17 mouse cellular contexts compared by ENCODE assay signal in genomic region chr3:34577115-34577514, GRCm38 (mm10).
A peak's percentile ranks its signal among the peaks of the same experiment; 100 is the strongest.
DNase-seq lines count a peak whose midpoint lies in the region; ATAC-seq lines count a peak whose summit lies in the region.
"Had no signal": no experiment of that assay in that cellular context is flagged by ENCODE, and none has a peak within 500 bp of the region (broad histone marks: within the 10 kb centered on the region; RNA-seq: fewer than 3 reads in every experiment).

No protein-coding gene starts in this region.

- H3K27me3 ChIP-seq in forebrain, embryonic 13.5 days = peaks cover 18% of the 10 kb centered on the region; the same call in 1 of the 2 replicates
- no peaks in the 10 kb centered on the region for H3K27me3 ChIP-seq in forebrain, embryonic 16.5 days (replicated peaks; ENCODE audit: control insufficient read depth, insufficient read depth, low read length)
- no peaks in the 10 kb centered on the region for H3K27me3 ChIP-seq in hindbrain, embryonic 12.5 days
- no peaks in the 10 kb centered on the region; the same call in 1 of the 2 replicates for H3K27me3 ChIP-seq in hindbrain, embryonic 10.5 days (ENCODE audit: insufficient read depth, poor library complexity, severe bottlenecking)
- H3K27me3 ChIP-seq in midbrain, embryonic 16.5 days (ENCODE audit: control insufficient read depth, insufficient read depth, low read depth, low read length) = no peaks in the 10 kb centered on the region
- H3K27me3 ChIP-seq in midbrain, embryonic 14.5 days (ENCODE audit: control insufficient read depth, insufficient read depth, low read length) = no peaks in the 10 kb centered on the region
- no peaks in the 10 kb centered on the region for H3K27me3 ChIP-seq in hindbrain, embryonic 15.5 days
- H3K27me3 ChIP-seq: embryonic facial prominence, embryonic 12.5 days had no signal

- no peak for ATAC-seq in forebrain, embryonic 13.5 days
- ATAC-seq in forebrain, embryonic 16.5 days = no peak
- ATAC-seq in hindbrain, embryonic 12.5 days (ENCODE audit: low FRiP score) = no peak
- no peak for ATAC-seq in midbrain, embryonic 16.5 days
- no peak for ATAC-seq in midbrain, embryonic 14.5 days (ENCODE audit: low FRiP score, low TSS enrichment)
- no peak for ATAC-seq in hindbrain, embryonic 15.5 days (ENCODE audit: low FRiP score, low read depth)
- ATAC-seq: inflammation-experienced regulatory T-cells, adult 6 months; intestine, postnatal 0 days had no signal

- H3K27ac ChIP-seq in forebrain, embryonic 13.5 days = peak overlapping the region; percentile 10; the same call in 1 of the 2 replicates
- no peak overlapping the region for H3K27ac ChIP-seq in forebrain, embryonic 16.5 days (ENCODE audit: low read length)
- peak overlapping the region; percentile 12; the same call in 1 of the 2 replicates for H3K27ac ChIP-seq in hindbrain, embryonic 12.5 days
- no peak overlapping the region for H3K27ac ChIP-seq in hindbrain, embryonic 10.5 days
- no peak overlapping the region; the same call in 1 of the 2 replicates for H3K27ac ChIP-seq in midbrain, embryonic 16.5 days (ENCODE audit: low read length)
- H3K27ac ChIP-seq in midbrain, embryonic 14.5 days (replicated peaks; ENCODE audit: low read depth, low read length) = no peak overlapping the region
- H3K27ac ChIP-seq in hindbrain, embryonic 15.5 days (replicated peaks) = 0 out of 2 replicates have a peak overlapping the region, but pooled peaks have one; percentile 2
- H3K27ac ChIP-seq: embryonic facial prominence, embryonic 12.5 days; heart, embryonic 10.5 days had no signal

- H3K9ac ChIP-seq in forebrain, embryonic 13.5 days = no peak overlapping the region; the same call in 1 of the 2 replicates
- H3K9ac ChIP-seq in forebrain, embryonic 16.5 days (replicated peaks; ENCODE audit: low read depth, low read length) = no peak overlapping the region
- no peak overlapping the region for H3K9ac ChIP-seq in hindbrain, embryonic 12.5 days
- H3K9ac ChIP-seq in midbrain, embryonic 16.5 days (ENCODE audit: low read depth, low read length) = 0 out of 2 replicates have a peak overlapping the region, but pooled peaks have one; percentile 32
- H3K9ac ChIP-seq in midbrain, embryonic 14.5 days (replicated peaks; ENCODE audit: low read length) = no peak overlapping the region
- no peak overlapping the region for H3K9ac ChIP-seq in hindbrain, embryonic 15.5 days
- H3K9ac ChIP-seq: embryonic facial prominence, embryonic 12.5 days had no signal

- H3K4me3 ChIP-seq in forebrain, embryonic 13.5 days = no peak overlapping the region
- H3K4me3 ChIP-seq in forebrain, embryonic 16.5 days (replicated peaks; ENCODE audit: low read length) = no peak overlapping the region
- no peak overlapping the region for H3K4me3 ChIP-seq in hindbrain, embryonic 12.5 days
- H3K4me3 ChIP-seq in hindbrain, embryonic 10.5 days = no peak overlapping the region
- no peak overlapping the region for H3K4me3 ChIP-seq in midbrain, embryonic 16.5 days (ENCODE audit: low read depth, low read length)
- no peak overlapping the region for H3K4me3 ChIP-seq in midbrain, embryonic 14.5 days (replicated peaks; ENCODE audit: low read depth, low read length)
- H3K4me3 ChIP-seq in hindbrain, embryonic 15.5 days = no peak overlapping the region
- H3K4me3 ChIP-seq: embryonic facial prominence, embryonic 12.5 days; heart, embryonic 10.5 days had no signal

- no peaks in the 10 kb centered on the region for H3K36me3 ChIP-seq in forebrain, embryonic 13.5 days (ENCODE audit: poor library complexity, severe bottlenecking)
- H3K36me3 ChIP-seq in forebrain, embryonic 16.5 days (ENCODE audit: control insufficient read depth, insufficient read depth) = no peaks in the 10 kb centered on the region
- no peaks in the 10 kb centered on the region for H3K36me3 ChIP-seq in hindbrain, embryonic 12.5 days
- H3K36me3 ChIP-seq in hindbrain, embryonic 10.5 days = peaks cover 7% of the 10 kb centered on the region; the same call in 1 of the 2 replicates
- H3K36me3 ChIP-seq in midbrain, embryonic 16.5 days (ENCODE audit: control insufficient read depth, insufficient read depth, low read length) = no peaks in the 10 kb centered on the region
- no peaks in the 10 kb centered on the region for H3K36me3 ChIP-seq in midbrain, embryonic 14.5 days (ENCODE audit: control insufficient read depth, insufficient read depth, low read length)
- H3K36me3 ChIP-seq in hindbrain, embryonic 15.5 days = no peaks in the 10 kb centered on the region
- H3K36me3 ChIP-seq: embryonic facial prominence, embryonic 12.5 days; heart, embryonic 10.5 days had no signal

- no peak for DNase-seq in hindbrain, embryonic 10.5 days (ENCODE audit: low spot score)
- DNase-seq in midbrain, embryonic 14.5 days = no peak
- DNase-seq in natural killer cell, adult 2 months (ENCODE audit: low spot score in 2 of 2) = no peak
- DNase-seq: adrenal gland, postnatal 10 days; cerebellum, adult 11-12 months; gastrocnemius, postnatal 36 days; heart, postnatal 10 days; heart, postnatal 4 days had no signal

- 27% methylated on average over 6 of the region's 6 CpGs for WGBS in forebrain, embryonic 13.5 days
- 35% methylated on average over 6 of the region's 6 CpGs for WGBS in forebrain, embryonic 16.5 days
- WGBS in hindbrain, embryonic 12.5 days = 71% methylated on average over 6 of the region's 6 CpGs
- WGBS in hindbrain, embryonic 10.5 days = 81% methylated on average over 6 of the region's 6 CpGs
- WGBS in midbrain, embryonic 16.5 days = 36% methylated on average over 6 of the region's 6 CpGs
- 53% methylated on average over 6 of the region's 6 CpGs for WGBS in midbrain, embryonic 14.5 days
- 56% methylated on average over 6 of the region's 6 CpGs for WGBS in hindbrain, embryonic 15.5 days

- H3K4me1 ChIP-seq in forebrain, embryonic 13.5 days = peaks cover 65% of the 10 kb centered on the region
- peaks cover 21% of the 10 kb centered on the region for H3K4me1 ChIP-seq in forebrain, embryonic 16.5 days (replicated peaks; ENCODE audit: control insufficient read depth, insufficient read depth, low read length)
- H3K4me1 ChIP-seq in hindbrain, embryonic 12.5 days = peaks cover 15% of the 10 kb centered on the region
- peaks cover 41% of the 10 kb centered on the region for H3K4me1 ChIP-seq in hindbrain, embryonic 10.5 days (replicated peaks)
- H3K4me1 ChIP-seq in midbrain, embryonic 16.5 days (ENCODE audit: control insufficient read depth, insufficient read depth, low read length) = peaks cover 16% of the 10 kb centered on the region
- peaks cover 6% of the 10 kb centered on the region for H3K4me1 ChIP-seq in midbrain, embryonic 14.5 days (ENCODE audit: control insufficient read depth, insufficient read depth, low read length)
- H3K4me1 ChIP-seq in hindbrain, embryonic 15.5 days (replicated peaks) = peaks cover 28% of the 10 kb centered on the region
- H3K4me1 ChIP-seq: heart, embryonic 10.5 days had no signal

- H3K4me2 ChIP-seq in forebrain, embryonic 13.5 days = no peak overlapping the region
- H3K4me2 ChIP-seq in forebrain, embryonic 16.5 days (ENCODE audit: low read length) = no peak overlapping the region
- no peak overlapping the region for H3K4me2 ChIP-seq in hindbrain, embryonic 12.5 days (replicated peaks)
- H3K4me2 ChIP-seq in midbrain, embryonic 16.5 days (ENCODE audit: low read length) = no peak overlapping the region
- H3K4me2 ChIP-seq in midbrain, embryonic 14.5 days (ENCODE audit: low read length) = no peak overlapping the region
- no peak overlapping the region for H3K4me2 ChIP-seq in hindbrain, embryonic 15.5 days
- H3K4me2 ChIP-seq: embryonic facial prominence, embryonic 12.5 days had no signal

- no peaks in the 10 kb centered on the region for H3K9me3 ChIP-seq in forebrain, embryonic 13.5 days (replicated peaks)
- H3K9me3 ChIP-seq in forebrain, embryonic 16.5 days (ENCODE audit: control insufficient read depth, low read length) = no peaks in the 10 kb centered on the region
- H3K9me3 ChIP-seq in hindbrain, embryonic 12.5 days (replicated peaks) = no peaks in the 10 kb centered on the region
- no peaks in the 10 kb centered on the region for H3K9me3 ChIP-seq in hindbrain, embryonic 10.5 days
- H3K9me3 ChIP-seq in midbrain, embryonic 16.5 days (replicated peaks; ENCODE audit: control insufficient read depth, low read length, poor library complexity, severe bottlenecking) = no peaks in the 10 kb centered on the region
- no peaks in the 10 kb centered on the region for H3K9me3 ChIP-seq in midbrain, embryonic 14.5 days (ENCODE audit: control insufficient read depth, low read length)
- H3K9me3 ChIP-seq in hindbrain, embryonic 15.5 days = no peaks in the 10 kb centered on the region
- H3K9me3 ChIP-seq: embryonic facial prominence, embryonic 12.5 days; heart, embryonic 10.5 days had no signal

Comparison
In these comparisons a context has a peak if more than half of its experiments do, and no peak if none do; other contexts are left out.
1. H3K27ac ChIP-seq: peak in forebrain, embryonic 13.5 days (single experiment), hindbrain, embryonic 12.5 days (single experiment) and hindbrain, embryonic 15.5 days (single experiment); none in forebrain, embryonic 16.5 days (single experiment), hindbrain, embryonic 10.5 days (single experiment), midbrain, embryonic 16.5 days (single experiment) and midbrain, embryonic 14.5 days (single experiment).